Mouse (Mus musculus) bone marrow, adult 2 months (tissue): ENCODE results near the gene Xrcc6.

ENCODE experiments used
- CTCF ChIP-seq: fragments of 200-500 bp; IDR thresholded peaks from 2 replicates; pipeline ENCODE4 v1.5.1; 2011; ENCODE audit warnings: low read length, control low read depth; ENCODE audit not compliant: control insufficient read depth, insufficient read depth
- POLR2A ChIP-seq: fragments of 200-500 bp; IDR thresholded peaks from 2 replicates; pipeline ENCODE4 v1.6.1; 2011; ENCODE audit warnings: low read depth, mild to moderate bottlenecking, control low read depth, low read length, borderline replicate concordance; ENCODE audit not compliant: control insufficient read depth

DNA sequence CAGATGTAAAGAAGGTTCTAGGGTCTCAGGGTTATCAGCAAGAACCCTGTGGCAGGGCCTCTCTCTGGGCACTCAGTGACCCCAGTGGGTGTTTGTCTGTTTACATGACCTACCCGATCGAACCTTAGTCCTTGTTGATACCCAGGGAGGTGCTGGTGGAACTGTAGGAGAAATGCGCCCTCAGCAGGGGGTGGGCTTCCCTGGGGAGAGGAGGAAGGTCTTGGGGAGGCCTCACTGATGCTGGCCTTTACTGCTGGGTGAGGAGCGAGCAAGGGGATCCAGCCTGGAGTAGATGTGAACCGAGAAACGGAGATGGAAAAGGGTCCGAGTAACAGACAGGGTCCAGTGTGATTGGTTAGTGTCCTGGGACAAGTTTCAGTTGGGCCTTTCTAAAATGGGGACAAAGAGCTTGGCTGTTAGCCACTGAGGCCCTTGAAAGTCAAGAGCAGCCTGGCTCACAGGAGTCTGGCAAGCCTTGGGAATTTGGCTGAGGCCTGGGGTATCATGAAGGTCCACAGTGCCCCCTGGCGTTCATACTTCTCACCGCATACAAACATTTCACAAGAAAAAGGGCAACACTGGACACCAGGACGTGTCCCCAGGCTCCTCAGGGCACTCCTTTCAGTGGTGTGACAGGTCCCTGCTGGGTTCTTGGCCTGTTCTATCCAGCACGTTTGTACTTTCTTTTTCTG is 1.9 kb downstream of the Xrcc6 start:
- TF ChIP-seq POLR2A (no peak), CTCF (peak; percentile 79)
